Mouse (Mus musculus) liver, embryonic 14 days (tissue): ENCODE measurements around the gene Hectd2. TPM values are rescaled to one million over a fixed set of nuclear protein-coding genes. Genes with fewer than 3 reads are reported as not detected.

ENCODE experiments used
- polyA plus RNA-seq: library from polyadenylated mRNA; depleted of rRNA; stranded (reverse); fragments of >200 nt; gene quantifications from 2 replicates; pipeline ENCODE4 v1.2.3, GENCODE M21; 2012; rRNA removed

Gene Hectd2
- polyA plus RNA-seq, result 0.32 and 0.35 TPM in 2 replicates

GRCm38 (mm10) chr19:36554046-36554784, at the start of gene Hectd2:
Hectd2 (plus strand) TSS chr19:36554639.

Other genes with a start within 250 kb of the Hectd2 start
- gene Pcgf5, start 206.3 kb upstream of the Hectd2 start, polyA plus RNA-seq, result 8.3 and 10.0 TPM in 2 replicates
- gene Ppp1r3c, start 182.0 kb downstream of the Hectd2 start, polyA plus RNA-seq, result 0.68 and 0.73 TPM in 2 replicates